In genomic region chr19:57112816-57113406, GRCm38 (mm10) we compare ENCODE assay signal across 8 mouse cellular contexts.
DNase-seq lines count a peak whose midpoint lies in the region; ATAC-seq and TF ChIP-seq lines count a peak whose summit lies in the region.

No protein-coding gene starts in this region.

- ATAC-seq in kidney, embryonic 16.5 days (ENCODE audit: low FRiP score, low TSS enrichment) = no peak
- no peak for ATAC-seq in hindbrain, embryonic 12.5 days (ENCODE audit: low FRiP score)
- ATAC-seq in midbrain, embryonic 15.5 days (replicated peaks) = no peak

- TF ChIP-seq CTCF in CH12.LX (conservative IDR thresholded peaks at IDR 0.05 in 1 of 2, IDR thresholded peaks at IDR 0.05 in 1 of 2; ENCODE audit: low read depth in 2 of 2, low read length in 2 of 2) = no peak

- no peak for TF ChIP-seq EP300 in CH12.LX (IDR thresholded peaks at IDR 0.05; ENCODE audit: low read length)

- no peak overlapping the region for H3K4me3 ChIP-seq in kidney, embryonic 16.5 days (ENCODE audit: low read length)
- H3K4me3 ChIP-seq in CH12.LX (replicated peaks in 1 of 3; ENCODE audit: low read depth in 2 of 3, low read length in 2 of 3, poor library complexity in 1 of 3) = no peak overlapping the region
- H3K4me3 ChIP-seq in hindbrain, embryonic 12.5 days = no peak overlapping the region
- H3K4me3 ChIP-seq in midbrain, embryonic 15.5 days = no peak overlapping the region

- H3K36me3 ChIP-seq in kidney, embryonic 16.5 days (ENCODE audit: insufficient read depth, low read length) = no peaks in the 10 kb centered on the region
- no peaks in the 10 kb centered on the region for H3K36me3 ChIP-seq in CH12.LX (replicated peaks in 1 of 2; ENCODE audit: control insufficient read depth in 1 of 2, insufficient read depth in 1 of 2, low read length in 1 of 2)
- H3K36me3 ChIP-seq in hindbrain, embryonic 12.5 days = no peaks in the 10 kb centered on the region
- no peaks in the 10 kb centered on the region for H3K36me3 ChIP-seq in midbrain, embryonic 15.5 days (replicated peaks)

- no peak for TF ChIP-seq RAD21 in CH12.LX (IDR thresholded peaks at IDR 0.05; ENCODE audit: low read depth, low read length)

- H3K27me3 ChIP-seq in kidney, embryonic 16.5 days (ENCODE audit: insufficient read depth, low read length) = no peaks in the 10 kb centered on the region
- H3K27me3 ChIP-seq in CH12.LX (replicated peaks) = peaks cover 1% of the 10 kb centered on the region
- H3K27me3 ChIP-seq in hindbrain, embryonic 12.5 days = no peaks in the 10 kb centered on the region
- H3K27me3 ChIP-seq in midbrain, embryonic 15.5 days (replicated peaks) = no peaks in the 10 kb centered on the region

- in situ Hi-C loops in CH12.LX (cut with MboI; ENCODE audit: low pct_ligation_motif_present, low pct_unique_long_range_greater_than_20kb, low sequenced_read_pairs) = no loop called here

- peaks cover 47% of the 10 kb centered on the region for H3K4me1 ChIP-seq in kidney, embryonic 16.5 days (ENCODE audit: insufficient read depth, low read length)
- H3K4me1 ChIP-seq in CH12.LX (ENCODE audit: control insufficient read depth in 1 of 2, insufficient read depth in 2 of 2) = peaks cover 7 to 40% of the 10 kb centered on the region in 2 experiments
- H3K4me1 ChIP-seq in hindbrain, embryonic 12.5 days = peaks cover 18% of the 10 kb centered on the region
- peaks cover 14% of the 10 kb centered on the region for H3K4me1 ChIP-seq in midbrain, embryonic 15.5 days

- no peak for DNase-seq in kidney, postnatal 10 days
- peak; percentile 31 for DNase-seq in CH12.LX (ENCODE audit: extremely low read depth)
- peak; percentile 63 for DNase-seq in cerebellum, adult 8-10 months
- DNase-seq in frontal cortex, postnatal 25 days (ENCODE audit: low spot score in 2 of 2) = no peak
- DNase-seq in frontal cortex, postnatal 36 days (ENCODE audit: low spot score in 2 of 2) = no peak

- TF ChIP-seq POLR2A in CH12.LX (IDR thresholded peaks at IDR 0.05; ENCODE audit: low read depth, low read length) = no peak

- no peak overlapping the region for H3K9ac ChIP-seq in kidney, embryonic 16.5 days (replicated peaks; ENCODE audit: low read length)
- no peak overlapping the region for H3K9ac ChIP-seq in CH12.LX (ENCODE audit: insufficient read depth, low read depth)
- no peak overlapping the region for H3K9ac ChIP-seq in hindbrain, embryonic 12.5 days
- no peak overlapping the region for H3K9ac ChIP-seq in midbrain, embryonic 15.5 days

- WGBS in kidney, embryonic 16.5 days = 62% methylated on average over 9 of the region's 9 CpGs
- 84% methylated on average over 9 of the region's 9 CpGs for WGBS in hindbrain, embryonic 12.5 days
- WGBS in midbrain, embryonic 15.5 days = 74% methylated on average over 9 of the region's 9 CpGs

- H3K27ac ChIP-seq in kidney, embryonic 16.5 days (ENCODE audit: low read length) = peak overlapping the region; percentile 2; the same call in 1 of the 2 replicates
- H3K27ac ChIP-seq in CH12.LX (ENCODE audit: insufficient read depth, low read depth) = no peak overlapping the region
- H3K27ac ChIP-seq in hindbrain, embryonic 12.5 days = peak overlapping the region; percentile 2; the same call in 1 of the 2 replicates
- H3K27ac ChIP-seq in midbrain, embryonic 15.5 days = peak overlapping the region; percentile 44; the same call in 1 of the 2 replicates

- no peaks in the 10 kb centered on the region for H3K9me3 ChIP-seq in kidney, embryonic 16.5 days (ENCODE audit: low read length)
- H3K9me3 ChIP-seq in CH12.LX (replicated peaks; ENCODE audit: low read length) = peaks cover 2% of the 10 kb centered on the region
- H3K9me3 ChIP-seq in hindbrain, embryonic 12.5 days (replicated peaks) = no peaks in the 10 kb centered on the region
- H3K9me3 ChIP-seq in midbrain, embryonic 15.5 days = no peaks in the 10 kb centered on the region

- no peak overlapping the region for H3K4me2 ChIP-seq in kidney, embryonic 16.5 days (replicated peaks; ENCODE audit: low read depth, low read length)
- H3K4me2 ChIP-seq in CH12.LX (ENCODE audit: insufficient read depth, low read depth, poor library complexity, severe bottlenecking) = no peak overlapping the region
- no peak overlapping the region for H3K4me2 ChIP-seq in hindbrain, embryonic 12.5 days (replicated peaks)
- H3K4me2 ChIP-seq in midbrain, embryonic 15.5 days = no peak overlapping the region

- dilution Hi-C loops in CH12.LX (cut with MboI; ENCODE audit: extremely low pct_ligation_motif_present, extremely low pct_unique_long_range_greater_than_20kb, low sequenced_read_pairs) = no loop called here

- H3K79me2 ChIP-seq in CH12.LX (replicated peaks; ENCODE audit: control insufficient read depth, extremely low read depth, insufficient read depth, poor library complexity, severe bottlenecking) = no peaks in the 10 kb centered on the region

TF ChIP-seq in CH12.LX, 34 proteins besides CTCF, POLR2A, EP300 and RAD21:
- TF ChIP-seq POLR2AphosphoS2 (IDR thresholded peaks at IDR 0.05; ENCODE audit: low read depth, low read length) = no peak
- no peak for TF ChIP-seq CHD1 (IDR thresholded peaks at IDR 0.05; ENCODE audit: low read depth, low read length)
- TF ChIP-seq USF2 (conservative IDR thresholded peaks at IDR 0.05; ENCODE audit: low read depth, low read length) = no peak
- no peak for TF ChIP-seq MXI1 (IDR thresholded peaks at IDR 0.05; ENCODE audit: low read depth, low read length)
- TF ChIP-seq TBP (conservative IDR thresholded peaks at IDR 0.05; ENCODE audit: low read depth, low read length) = no peak
- TF ChIP-seq MAFK (IDR thresholded peaks at IDR 0.05; ENCODE audit: insufficient replicate concordance, low read length) = no peak
- no peak for TF ChIP-seq GABPA (IDR thresholded peaks at IDR 0.05; ENCODE audit: insufficient replicate concordance, low read depth, low read length)
- no peak for TF ChIP-seq MEF2A (IDR thresholded peaks at IDR 0.05; ENCODE audit: borderline replicate concordance, low read depth, low read length)
- no peak for TF ChIP-seq CHD2 (IDR thresholded peaks at IDR 0.05; ENCODE audit: low read length)
- TF ChIP-seq E2F4 (IDR thresholded peaks at IDR 0.05; ENCODE audit: insufficient replicate concordance, low read depth, low read length) = no peak
- TF ChIP-seq PAX5 (IDR thresholded peaks at IDR 0.05; ENCODE audit: low read length) = no peak
- no peak for TF ChIP-seq SIN3A (IDR thresholded peaks at IDR 0.05; ENCODE audit: low read length)
- no peak for TF ChIP-seq ZMIZ1 (IDR thresholded peaks at IDR 0.05; ENCODE audit: low read depth, low read length)
- TF ChIP-seq USF1 (IDR thresholded peaks at IDR 0.05; ENCODE audit: low read depth, low read length) = no peak
- no peak for TF ChIP-seq HCFC1 (IDR thresholded peaks at IDR 0.05; ENCODE audit: low read depth, low read length)
- no peak for TF ChIP-seq MYC (IDR thresholded peaks at IDR 0.05; ENCODE audit: low read depth, low read length)
- no peak for TF ChIP-seq KAT2A (IDR thresholded peaks at IDR 0.05; ENCODE audit: insufficient replicate concordance, low read length)
- no peak for TF ChIP-seq SMC3 (IDR thresholded peaks at IDR 0.05; ENCODE audit: low read depth, low read length)
- TF ChIP-seq BHLHE40 (IDR thresholded peaks at IDR 0.05; ENCODE audit: low read depth, low read length) = no peak

Comparison
In these comparisons a context has a peak if more than half of its experiments do, and no peak if none do; other contexts are left out.
1. DNase-seq: peak in CH12.LX (single experiment) and cerebellum, adult 8-10 months (single experiment); none in kidney, postnatal 10 days (single experiment), frontal cortex, postnatal 25 days (0 of 2) and frontal cortex, postnatal 36 days (0 of 2).